Mouse (Mus musculus): Measurements from ENCODE around the gene Faah. TPM values are rescaled to one million over a fixed set of nuclear protein-coding genes. Genes with fewer than 3 reads are reported as not detected.

The Faah gene
- polyA plus RNA-seq, 1 experiment: 5.1 TPM

- Histone ChIP-seq H3K4me1 (ENCODE audit: control insufficient read depth, insufficient read depth, low read length) (no peaks in the 10 kb centered on the region), H3K27ac (ENCODE audit: control insufficient read depth, insufficient read depth, low read depth, low read length, poor library complexity) (no peak overlapping the region), H3K4me3 (replicated peaks; ENCODE audit: control insufficient read depth, low read depth, low read length) (no peak overlapping the region)
- TF ChIP-seq CTCF (IDR thresholded peaks at IDR 0.05; ENCODE audit: control insufficient read depth, insufficient read depth, low read length) (no peak), POLR2A (IDR thresholded peaks at IDR 0.05; ENCODE audit: borderline replicate concordance, control insufficient read depth, low read depth, low read length) (no peak)
- 13% methylated on average over 19 of the region's 19 CpGs for WGBS
Observed at GRCm38 (mm10) chr4:115954656-115955493, 62.9 kb downstream of the Faah start.

GRCm38 (mm10) chr4:115953559-115953958 lies 64.2 kb downstream of the Faah start:
- WGBS: 51% methylated on average over 5 of the region's 5 CpGs
- TF ChIP-seq CTCF (IDR thresholded peaks at IDR 0.05; ENCODE audit: control insufficient read depth, insufficient read depth, low read length): no peak
- no peak for TF ChIP-seq POLR2A (IDR thresholded peaks at IDR 0.05; ENCODE audit: borderline replicate concordance, control insufficient read depth, low read depth, low read length)
- H3K4me3 ChIP-seq (replicated peaks; ENCODE audit: control insufficient read depth, low read depth, low read length): no peak overlapping the region
- H3K27ac ChIP-seq (ENCODE audit: control insufficient read depth, insufficient read depth, low read depth, low read length, poor library complexity): no peak overlapping the region
- no peaks in the 10 kb centered on the region for H3K4me1 ChIP-seq (ENCODE audit: control insufficient read depth, insufficient read depth, low read length)

- 13% methylated on average over 6 of the region's 6 CpGs for WGBS
- Histone ChIP-seq H3K27ac (ENCODE audit: control insufficient read depth, insufficient read depth, low read depth, low read length, poor library complexity) (no peak overlapping the region), H3K4me1 (ENCODE audit: control insufficient read depth, insufficient read depth, low read length) (no peaks in the 10 kb centered on the region; the same call in 1 of the 2 replicates), H3K4me3 (replicated peaks; ENCODE audit: control insufficient read depth, low read depth, low read length) (no peak overlapping the region)
- TF ChIP-seq POLR2A (IDR thresholded peaks at IDR 0.05; ENCODE audit: borderline replicate concordance, control insufficient read depth, low read depth, low read length) (no peak), CTCF (IDR thresholded peaks at IDR 0.05; ENCODE audit: control insufficient read depth, insufficient read depth, low read length) (peak; percentile 68)
Observed at GRCm38 (mm10) chr4:115952758-115953157, 65.0 kb downstream of the Faah start.

- no peak overlapping the region for H3K27ac ChIP-seq (ENCODE audit: control insufficient read depth, insufficient read depth, low read depth, low read length, poor library complexity)
- no peak overlapping the region for H3K4me3 ChIP-seq (replicated peaks; ENCODE audit: control insufficient read depth, low read depth, low read length)
- WGBS: 4% methylated on average over 40 of the region's 41 CpGs
- no peaks in the 10 kb centered on the region; the same call in 1 of the 2 replicates for H3K4me1 ChIP-seq (ENCODE audit: control insufficient read depth, insufficient read depth, low read length)
- TF ChIP-seq POLR2A (IDR thresholded peaks at IDR 0.05; ENCODE audit: borderline replicate concordance, control insufficient read depth, low read depth, low read length) (no peak), CTCF (IDR thresholded peaks at IDR 0.05; ENCODE audit: control insufficient read depth, insufficient read depth, low read length) (no peak)
Observed at GRCm38 (mm10) chr4:115943669-115944314, 73.9 kb downstream of the Faah start.

- Histone ChIP-seq H3K4me1 (ENCODE audit: control insufficient read depth, insufficient read depth, low read length) (no peaks in the 10 kb centered on the region), H3K4me3 (replicated peaks; ENCODE audit: control insufficient read depth, low read depth, low read length) (no peak overlapping the region), H3K27ac (ENCODE audit: control insufficient read depth, insufficient read depth, low read depth, low read length, poor library complexity) (no peak overlapping the region)
- 44% methylated on average over 9 of the region's 9 CpGs for WGBS
- TF ChIP-seq POLR2A (IDR thresholded peaks at IDR 0.05; ENCODE audit: borderline replicate concordance, control insufficient read depth, low read depth, low read length) (no peak), CTCF (IDR thresholded peaks at IDR 0.05; ENCODE audit: control insufficient read depth, insufficient read depth, low read length) (no peak)
Observed at GRCm38 (mm10) chr4:115941242-115941820, 76.4 kb downstream of the Faah start.

- Histone ChIP-seq H3K27ac (ENCODE audit: control insufficient read depth, insufficient read depth, low read depth, low read length, poor library complexity) (no peak overlapping the region), H3K4me1 (ENCODE audit: control insufficient read depth, insufficient read depth, low read length) (no peaks in the 10 kb centered on the region), H3K4me3 (replicated peaks; ENCODE audit: control insufficient read depth, low read depth, low read length) (no peak overlapping the region)
- 11% methylated on average over 3 of the region's 3 CpGs for WGBS
- no peak for TF ChIP-seq POLR2A (IDR thresholded peaks at IDR 0.05; ENCODE audit: borderline replicate concordance, control insufficient read depth, low read depth, low read length)
- TF ChIP-seq CTCF (IDR thresholded peaks at IDR 0.05; ENCODE audit: control insufficient read depth, insufficient read depth, low read length): no peak
Observed at GRCm38 (mm10) chr4:115940681-115941080, 77.0 kb downstream of the Faah start.

- Histone ChIP-seq H3K4me3 (replicated peaks; ENCODE audit: control insufficient read depth, low read depth, low read length) (no peak within 1 kb of the TSS), H3K27ac (ENCODE audit: control insufficient read depth, insufficient read depth, low read depth, low read length, poor library complexity) (no peak within 1 kb of the TSS), H3K4me1 (ENCODE audit: control insufficient read depth, insufficient read depth, low read length) (no peaks in the 10 kb centered on the region)
- no peak for TF ChIP-seq POLR2A (IDR thresholded peaks at IDR 0.05; ENCODE audit: borderline replicate concordance, control insufficient read depth, low read depth, low read length)
- no peak for TF ChIP-seq CTCF (IDR thresholded peaks at IDR 0.05; ENCODE audit: control insufficient read depth, insufficient read depth, low read length)
- WGBS: 1% methylated on average over 71 of the region's 71 CpGs
Observed at GRCm38 (mm10) chr4:115939295-115940102, 78.2 kb downstream of the Faah start, which contains the start of gene Dmbx1. Dmbx1 (minus strand) TSS chr4:115939926.

Measured in bone marrow, adult 2 months (tissue).